Mouse (Mus musculus) CD4-positive, CD25-positive, alpha-beta regulatory T cell (primary cell): ENCODE results near the gene 2310011J03Rik. TPM values are rescaled to one million over a fixed set of nuclear protein-coding genes. Genes with fewer than 3 reads are reported as not detected.

Source experiments
- polyA plus RNA-seq: library from polyadenylated mRNA; unstranded; fragments of 100-300 nt; shearing (Covaris generic); gene quantifications from one replicate; pipeline ENCODE4 v1.2.1, GENCODE M21; 2017

The 2310011J03Rik gene
- polyA plus RNA-seq: 82.5 TPM

GRCm38 (mm10) chr10:80320340-80320760 lies at the start of gene 2310011J03Rik:
Gene 2310011J03Rik, minus strand, starts transcription at chr10:80320537.

GRCm38 (mm10) chr10:80356001-80356682 lies 35.8 kb upstream of the 2310011J03Rik start, which contains the start of gene Plk5:
Gene Plk5, plus strand, starts transcription at chr10:80356459.

GRCm38 (mm10) chr10:80348244-80348781 lies 28.0 kb upstream of the 2310011J03Rik start, which contains the start of gene Adamtsl5:
Gene Adamtsl5, minus strand, starts transcription at chr10:80348412.

GRCm38 (mm10) chr10:80329273-80330081 lies 9.1 kb upstream of the 2310011J03Rik start, which contains the start of the genes Pcsk4 and Reep6:
Gene Pcsk4, minus strand, starts transcription at chr10:80329498.
Gene Reep6, plus strand, starts transcription at chr10:80329953.

GRCm38 (mm10) chr10:80295618-80296425 lies 24.5 kb downstream of the 2310011J03Rik start, which contains the start of gene Apc2:
Gene Apc2, plus strand, starts transcription at chr10:80295977.

GRCm38 (mm10) chr10:80292251-80293146 lies 27.8 kb downstream of the 2310011J03Rik start, which contains the start of gene Rps15:
Gene Rps15, plus strand, starts transcription at chr10:80292453.

Other genes starting within 250 kb of the 2310011J03Rik start
- 59.4 TPM for gene Sbno2, start 215.0 kb downstream of the 2310011J03Rik start, polyA plus RNA-seq
- gene Stk11, start 204.7 kb downstream of the 2310011J03Rik start, polyA plus RNA-seq: 47.2 TPM
- 400 TPM for gene Atp5d, start 181.9 kb downstream of the 2310011J03Rik start, polyA plus RNA-seq
- gene Cbarp, start 179.7 kb downstream of the 2310011J03Rik start, polyA plus RNA-seq: 3.4 TPM
- 5.6 TPM for gene Midn, start 172.3 kb downstream of the 2310011J03Rik start, polyA plus RNA-seq
- 228 TPM for gene Cirbp, start 154.6 kb downstream of the 2310011J03Rik start, polyA plus RNA-seq
- gene 1600002K03Rik, start 147.6 kb downstream of the 2310011J03Rik start, polyA plus RNA-seq: 21.5 TPM
- gene Efna2, start 141.1 kb downstream of the 2310011J03Rik start, polyA plus RNA-seq: 0.17 TPM
- 119 TPM for gene Mum1, start 94.1 kb downstream of the 2310011J03Rik start, polyA plus RNA-seq
- 273 TPM for gene Ndufs7, start 71.4 kb downstream of the 2310011J03Rik start, polyA plus RNA-seq
- 0.67 TPM for gene Gamt, start 59.5 kb downstream of the 2310011J03Rik start, polyA plus RNA-seq
- 94.1 TPM for gene Dazap1, start 59.1 kb downstream of the 2310011J03Rik start, polyA plus RNA-seq
- gene Rps15, start 28.1 kb downstream of the 2310011J03Rik start, polyA plus RNA-seq: 790 TPM
- gene Apc2, start 24.6 kb downstream of the 2310011J03Rik start, polyA plus RNA-seq: 0.24 TPM
- gene Pcsk4, start 9.0 kb upstream of the 2310011J03Rik start, polyA plus RNA-seq: 28.8 TPM
- gene Reep6, start 9.4 kb upstream of the 2310011J03Rik start, polyA plus RNA-seq: 0.41 TPM
- not detected for gene Adamtsl5, start 27.9 kb upstream of the 2310011J03Rik start, polyA plus RNA-seq
- not detected for gene Plk5, start 35.9 kb upstream of the 2310011J03Rik start, polyA plus RNA-seq
- gene Mex3d, start 67.1 kb upstream of the 2310011J03Rik start, polyA plus RNA-seq: 8.7 TPM
- gene Mbd3, start 79.0 kb upstream of the 2310011J03Rik start, polyA plus RNA-seq: 184 TPM
- 234 TPM for gene Uqcr11, start 86.3 kb upstream of the 2310011J03Rik start, polyA plus RNA-seq
- gene Tcf3, start 113.1 kb upstream of the 2310011J03Rik start, polyA plus RNA-seq: 132 TPM
- not detected for gene Onecut3, start 174.3 kb upstream of the 2310011J03Rik start, polyA plus RNA-seq
- 0.04 TPM for gene Atp8b3, start 218.6 kb upstream of the 2310011J03Rik start, polyA plus RNA-seq
- gene Rexo1, start 241.0 kb upstream of the 2310011J03Rik start, polyA plus RNA-seq: 62.2 TPM